Mouse (Mus musculus) hindbrain, embryonic 11.5 days (tissue): ENCODE results near the gene Pdap1. TPM values are rescaled to one million over a fixed set of nuclear protein-coding genes. Genes with fewer than 3 reads are reported as not detected.
A peak's percentile ranks its signal among the peaks of the same experiment; 100 is the strongest.
"Not testable (repeated sequence)": the region's sequence is repeated elsewhere in the genome, so short reads cannot be mapped to it uniquely, and the experiment has no call there.

Source experiments
- ATAC-seq: fragments of 200-750 bp; cut with Nextera tagmentation; 2 replicates; pipeline ENCODE4 v1.8.0; 2017; ENCODE audit warnings: mild to moderate bottlenecking, moderate TSS enrichment, moderate library complexity; ENCODE audit not compliant: low FRiP score
- DNase-seq: peaks from one replicate; pipeline ENCODE4 v3.0.0-alpha.2; 2015; ENCODE audit warnings: low spot score
- H3K27ac ChIP-seq: fragments of 300-500 bp; sonication (generic); 2 replicates; pipeline ENCODE4 v1.5.1; 2014; ENCODE audit warnings: mild to moderate bottlenecking, low read depth, low read length
- H3K27me3 ChIP-seq: fragments of 300-500 bp; sonication (generic); 2 replicates; pipeline ENCODE4 v1.6.1; 2014; ENCODE audit warnings: mild to moderate bottlenecking, low read length, moderate library complexity, mixed read lengths; ENCODE audit not compliant: control insufficient read depth, insufficient read depth
- H3K36me3 ChIP-seq: fragments of 300-500 bp; sonication (generic); 2 replicates; pipeline ENCODE4 v1.6.1; 2014; ENCODE audit warnings: mild to moderate bottlenecking, low read length, moderate library complexity, mixed read lengths; ENCODE audit not compliant: control insufficient read depth, insufficient read depth
- H3K4me1 ChIP-seq: fragments of 300-500 bp; sonication (generic); replicated peaks from 2 replicates; pipeline ENCODE4 v1.6.1; 2014; ENCODE audit warnings: low read length, mixed read lengths; ENCODE audit not compliant: control insufficient read depth, insufficient read depth
- H3K4me2 ChIP-seq: fragments of 300-500 bp; sonication (generic); replicated peaks from 2 replicates; pipeline ENCODE4 v1.6.1; 2014; ENCODE audit warnings: mild to moderate bottlenecking, low read depth, low read length
- H3K4me3 ChIP-seq: fragments of 300-500 bp; sonication (generic); 2 replicates; pipeline ENCODE4 v1.5.1; 2014; ENCODE audit warnings: low read depth, low read length
- H3K9ac ChIP-seq: fragments of 300-500 bp; sonication (generic); 2 replicates; pipeline ENCODE4 v1.6.1; 2014; ENCODE audit warnings: low read depth, low read length
- H3K9me3 ChIP-seq: fragments of 300-500 bp; sonication (generic); 2 replicates; pipeline ENCODE4 v1.6.1; 2016; ENCODE audit warnings: low read length; ENCODE audit not compliant: control insufficient read depth
- whole genome bisulfite sequencing: fragments of 180-500 bp; shearing (Covaris S2); extraction: QIAGEN DNeasy Blood & Tissue Kit; methylation state at CpG from one replicate; pipeline ENCODE4 v1.1.7; 2014; 5-methylcytosine and 5-hydroxymethylcytosine counted together
- polyA plus RNA-seq: library from polyadenylated mRNA; unstranded; fragments of >200 nt; fragmentation: Nextera tagmentation; extraction: Ambion mirVana; gene quantifications from 2 replicates; pipeline ENCODE4 v1.2.1, GENCODE M21; 2014

The Pdap1 gene
- polyA plus RNA-seq, 1 experiment from 2014 or later: 138 TPM

DNA sequence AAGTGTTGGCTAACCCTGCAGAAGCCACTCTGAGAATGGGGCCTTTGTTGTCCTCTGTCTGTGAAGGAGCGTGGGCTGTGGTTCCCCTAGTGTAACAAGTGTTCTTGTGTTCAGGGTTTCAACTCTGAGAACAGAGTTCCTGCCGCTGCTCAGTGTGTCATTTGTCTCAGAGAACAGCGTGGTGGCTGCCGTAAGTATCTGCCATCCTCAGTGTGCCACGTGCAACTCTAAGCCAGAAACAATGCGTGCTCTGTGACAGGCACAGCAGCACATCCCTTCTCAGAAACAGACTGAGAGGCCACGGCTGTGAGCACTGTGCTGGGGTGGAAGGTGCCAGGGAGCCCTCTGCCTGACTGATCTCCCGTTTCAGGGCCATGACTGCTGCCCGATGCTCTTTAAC, 35.7 kb downstream of the Pdap1 start:
- Histone ChIP-seq H3K4me1 (no peaks in the 10 kb centered on the region), H3K27me3 (no peaks in the 10 kb centered on the region), H3K4me3 (no peak overlapping the region), H3K9me3 (no peaks in the 10 kb centered on the region), H3K9ac (no peak overlapping the region), H3K27ac (no peak overlapping the region), H3K36me3 (peaks cover 18% of the 10 kb centered on the region), H3K4me2 (no peak overlapping the region)
- ATAC-seq (no peak), DNase-seq (no peak)
- 84% methylated on average over 9 of the region's 9 CpGs for WGBS

DNA sequence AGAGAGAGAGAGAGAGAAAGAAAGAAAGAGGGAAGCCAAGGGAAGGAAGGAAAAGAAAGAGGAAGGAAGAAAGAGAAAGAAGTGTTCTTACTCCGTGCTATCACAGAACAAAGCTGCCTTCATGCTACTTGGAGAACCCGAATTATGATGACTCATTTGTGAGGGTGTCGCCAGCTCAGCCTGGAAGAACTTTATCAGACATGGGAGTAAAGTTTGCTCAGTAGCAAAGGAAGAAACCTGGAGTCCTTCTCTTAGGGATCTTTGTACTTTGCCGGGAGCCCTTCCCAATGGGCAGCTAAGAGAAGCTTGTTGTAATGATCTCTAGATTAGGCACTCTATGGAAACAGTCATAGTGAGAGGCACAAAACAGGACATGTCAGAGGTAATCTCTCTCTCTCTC, 37.3 kb downstream of the Pdap1 start:
- no peak overlapping the region for H3K27ac ChIP-seq
- H3K4me2 ChIP-seq: no peak overlapping the region
- WGBS: 92% methylated on average over 4 of the region's 4 CpGs
- DNase-seq (no peak), ATAC-seq (no peak)
- no peak overlapping the region for H3K4me3 ChIP-seq
- H3K36me3 ChIP-seq: peaks cover 18% of the 10 kb centered on the region
- H3K9ac ChIP-seq: no peak overlapping the region
- no peaks in the 10 kb centered on the region for H3K9me3 ChIP-seq
- no peaks in the 10 kb centered on the region for H3K27me3 ChIP-seq
- H3K4me1 ChIP-seq: no peaks in the 10 kb centered on the region

GRCm38 (mm10) chr5:145101451-145101850, 38.6 kb downstream of the Pdap1 start:
- not testable (repeated sequence) for H3K4me3 ChIP-seq, ATAC-seq, H3K27me3 ChIP-seq, DNase-seq, H3K9me3 ChIP-seq, H3K4me1 ChIP-seq, H3K4me2 ChIP-seq, H3K9ac ChIP-seq, H3K27ac ChIP-seq
- 96% methylated on average over 11 of the region's 11 CpGs for WGBS
- H3K36me3 ChIP-seq: peaks cover 18% of the 10 kb centered on the region

GRCm38 (mm10) chr5:145100960-145101359, 39.1 kb downstream of the Pdap1 start:
- 94% methylated on average over 9 of the region's 9 CpGs for WGBS
- ATAC-seq (no peak), DNase-seq (no peak)
- Histone ChIP-seq H3K9ac (no peak overlapping the region), H3K4me2 (no peak overlapping the region), H3K27me3 (no peaks in the 10 kb centered on the region), H3K36me3 (peaks cover 20% of the 10 kb centered on the region), H3K9me3 (no peaks in the 10 kb centered on the region), H3K27ac (no peak overlapping the region), H3K4me1 (no peaks in the 10 kb centered on the region), H3K4me3 (no peak overlapping the region)

DNA sequence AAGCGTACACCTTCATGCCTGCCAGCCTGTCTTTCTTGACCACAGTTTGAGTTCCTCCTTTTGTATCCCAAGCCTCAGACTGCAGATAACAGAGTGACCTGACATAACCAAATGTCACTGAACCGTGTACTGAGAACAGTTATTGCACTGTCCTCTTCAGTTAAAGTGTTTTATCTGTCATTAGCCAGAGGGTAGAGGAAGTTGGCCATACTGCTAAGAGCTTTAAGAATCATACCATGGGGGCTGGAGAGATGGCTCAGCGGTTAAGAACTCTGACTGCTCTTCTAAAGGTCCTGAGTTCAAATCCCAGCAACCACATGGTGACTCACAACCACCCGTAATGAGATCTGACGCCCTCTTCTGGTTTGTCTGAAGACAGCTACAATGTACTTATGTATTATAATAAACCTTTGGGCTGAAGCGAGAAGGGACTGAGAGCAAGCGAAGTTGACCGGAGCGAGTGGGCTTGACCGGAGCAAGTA, 41.7 kb downstream of the Pdap1 start:
- Histone ChIP-seq H3K4me2 (no peak overlapping the region), H3K36me3 (peaks cover 19% of the 10 kb centered on the region)
- 92% methylated on average over 10 of the region's 10 CpGs for WGBS

DNA sequence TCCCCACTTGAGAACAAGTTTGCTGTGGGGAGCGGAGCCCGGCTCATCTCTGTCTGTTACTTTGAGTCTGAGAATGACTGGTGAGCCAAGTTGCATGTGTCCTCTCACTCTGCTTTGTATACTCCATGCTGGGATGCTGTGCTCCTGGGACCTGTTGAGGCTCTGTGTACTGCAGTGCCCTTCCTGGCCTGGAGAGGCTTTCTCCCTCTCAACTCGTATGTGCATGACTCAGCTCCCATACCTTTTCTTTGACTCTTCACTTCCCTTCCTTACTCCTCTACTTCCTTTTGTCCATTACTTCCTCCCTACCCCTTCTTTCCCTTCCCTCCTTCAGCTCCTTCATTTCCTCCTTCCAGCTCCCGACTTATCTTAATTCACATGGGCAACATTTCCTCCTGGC, 43.8 kb downstream of the Pdap1 start:
- WGBS: 94% methylated on average over 4 of the region's 4 CpGs
- Histone ChIP-seq H3K4me2 (no peak overlapping the region), H3K9me3 (no peaks in the 10 kb centered on the region), H3K4me1 (no peaks in the 10 kb centered on the region), H3K27ac (no peak overlapping the region), H3K9ac (no peak overlapping the region), H3K27me3 (no peaks in the 10 kb centered on the region), H3K36me3 (peaks cover 14% of the 10 kb centered on the region), H3K4me3 (no peak overlapping the region)
- DNase-seq (no peak), ATAC-seq (no peak)

More for the DNA sequence above, 41.7 kb downstream of the Pdap1 start:
- Histone ChIP-seq H3K27ac (no peak overlapping the region), H3K9ac (no peak overlapping the region), H3K27me3 (no peaks in the 10 kb centered on the region), H3K4me1 (no peaks in the 10 kb centered on the region), H3K4me3 (no peak overlapping the region), H3K9me3 (no peaks in the 10 kb centered on the region)
- no peak for DNase-seq
- ATAC-seq: no peak

GRCm38 (mm10) chr5:145089878-145090277, 50.2 kb downstream of the Pdap1 start:
- no peaks in the 10 kb centered on the region for H3K9me3 ChIP-seq
- no peak for DNase-seq
- H3K4me2 ChIP-seq: no peak overlapping the region
- WGBS: 93% methylated on average over 3 of the region's 3 CpGs
- ATAC-seq: no peak
- no peaks in the 10 kb centered on the region for H3K4me1 ChIP-seq
- H3K4me3 ChIP-seq: no peak overlapping the region
- no peaks in the 10 kb centered on the region for H3K27me3 ChIP-seq
- no peak overlapping the region for H3K9ac ChIP-seq
- no peak overlapping the region for H3K27ac ChIP-seq
- no peaks in the 10 kb centered on the region; the same call in 1 of the 2 replicates for H3K36me3 ChIP-seq

DNA sequence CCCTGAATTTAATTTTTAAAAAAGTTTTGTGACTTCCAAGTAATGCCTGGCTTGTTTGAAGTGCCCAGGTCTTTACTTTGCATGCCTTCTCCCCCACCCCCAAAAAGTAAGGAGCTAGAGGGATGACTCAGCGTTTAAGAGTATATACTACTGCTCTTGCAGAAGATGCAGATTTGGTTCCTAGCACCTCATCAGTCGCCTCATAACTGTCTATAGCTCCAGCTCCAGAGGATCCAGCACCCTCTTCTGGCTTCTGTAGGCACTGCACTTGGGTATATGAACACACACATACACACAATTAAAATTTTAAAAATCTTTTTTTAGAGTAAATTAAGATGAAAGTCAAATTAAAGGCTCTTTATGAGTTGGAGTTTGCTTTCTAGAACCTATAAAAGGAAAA, 51.9 kb downstream of the Pdap1 start:
- no peaks in the 10 kb centered on the region; the same call in 1 of the 2 replicates for H3K36me3 ChIP-seq

GRCm38 (mm10) chr5:145084822-145085221, 55.2 kb downstream of the Pdap1 start:
- Histone ChIP-seq H3K4me1 (no peaks in the 10 kb centered on the region), H3K27ac (no peak overlapping the region), H3K9me3 (no peaks in the 10 kb centered on the region), H3K36me3 (no peaks in the 10 kb centered on the region), H3K9ac (no peak overlapping the region; the same call in none of the 2 replicates), H3K4me2 (peak overlapping the region; percentile 74), H3K27me3 (no peaks in the 10 kb centered on the region), H3K4me3 (peak overlapping the region; percentile 72; the same call in 1 of the 2 replicates)
- DNase-seq: no peak
- 80% methylated on average over 2 of the region's 2 CpGs for WGBS
- ATAC-seq: no peak

More for the DNA sequence above, 51.9 kb downstream of the Pdap1 start:
- no peak for DNase-seq
- H3K27ac ChIP-seq: no peak overlapping the region
- H3K27me3 ChIP-seq: no peaks in the 10 kb centered on the region
- no peaks in the 10 kb centered on the region for H3K9me3 ChIP-seq
- no peaks in the 10 kb centered on the region for H3K4me1 ChIP-seq
- 98% methylated on average over 2 of the region's 2 CpGs for WGBS
- no peak overlapping the region for H3K4me3 ChIP-seq
- no peak overlapping the region for H3K4me2 ChIP-seq
- H3K9ac ChIP-seq: no peak overlapping the region
- no peak for ATAC-seq
